Mouse (Mus musculus) limb, embryonic 13.5 days (tissue): ENCODE data around the gene Troap. TPM values are rescaled to one million over a fixed set of nuclear protein-coding genes. Genes with fewer than 3 reads are reported as not detected.

ENCODE experiments used
- ATAC-seq: fragments of 200-750 bp; cut with Nextera tagmentation; 2 replicates; pipeline ENCODE4 v1.8.0; 2017; ENCODE audit warnings: low read depth, moderate number of reproducible peaks, moderate TSS enrichment; ENCODE audit not compliant: low FRiP score
- H3K27ac ChIP-seq: fragments of 300-500 bp; sonication (generic); 2 replicates; pipeline ENCODE4 v1.5.1; 2015; ENCODE audit warnings: inconsistent platforms, mild to moderate bottlenecking, moderate library complexity
- H3K27me3 ChIP-seq: fragments of 300-500 bp; sonication (generic); 2 replicates; pipeline ENCODE4 v1.6.1; 2015; ENCODE audit warnings: mild to moderate bottlenecking, inconsistent platforms
- H3K36me3 ChIP-seq: fragments of 300-500 bp; sonication (generic); 2 replicates; pipeline ENCODE4 v1.6.1; 2015; ENCODE audit warnings: inconsistent platforms, mild to moderate bottlenecking, moderate library complexity
- H3K4me1 ChIP-seq: fragments of 300-500 bp; sonication (generic); 2 replicates; pipeline ENCODE4 v1.6.1; 2015; ENCODE audit warnings: inconsistent platforms
- H3K4me2 ChIP-seq: fragments of 300-500 bp; sonication (generic); replicated peaks from 2 replicates; pipeline ENCODE4 v1.6.1; 2015; ENCODE audit warnings: inconsistent platforms, mild to moderate bottlenecking, moderate library complexity
- H3K4me3 ChIP-seq: fragments of 300-500 bp; sonication (generic); 2 replicates; pipeline ENCODE4 v1.5.1; 2015; ENCODE audit warnings: moderate library complexity, mild to moderate bottlenecking, inconsistent platforms
- H3K9ac ChIP-seq: fragments of 300-500 bp; sonication (generic); 2 replicates; pipeline ENCODE4 v1.6.1; 2015; ENCODE audit warnings: mild to moderate bottlenecking, inconsistent platforms
- H3K9me3 ChIP-seq: fragments of 300-500 bp; sonication (generic); 2 replicates; pipeline ENCODE4 v1.6.1; 2016; ENCODE audit warnings: inconsistent platforms
- WGBS: fragments of 180-500 bp; shearing (Covaris S2); methylation state at CpG from one replicate; pipeline ENCODE4 v1.1.7; 2015; 5-methylcytosine and 5-hydroxymethylcytosine counted together
- polyA plus RNA-seq: library from polyadenylated mRNA; unstranded; fragments of >200 nt; fragmentation: Nextera tagmentation; extraction: Ambion mirVana; gene quantifications from 2 replicates; pipeline ENCODE4 v1.2.1, GENCODE M21; 2015

The Troap gene
- polyA plus RNA-seq, 1 experiment from 2014 or later = 37.5 TPM

DNA sequence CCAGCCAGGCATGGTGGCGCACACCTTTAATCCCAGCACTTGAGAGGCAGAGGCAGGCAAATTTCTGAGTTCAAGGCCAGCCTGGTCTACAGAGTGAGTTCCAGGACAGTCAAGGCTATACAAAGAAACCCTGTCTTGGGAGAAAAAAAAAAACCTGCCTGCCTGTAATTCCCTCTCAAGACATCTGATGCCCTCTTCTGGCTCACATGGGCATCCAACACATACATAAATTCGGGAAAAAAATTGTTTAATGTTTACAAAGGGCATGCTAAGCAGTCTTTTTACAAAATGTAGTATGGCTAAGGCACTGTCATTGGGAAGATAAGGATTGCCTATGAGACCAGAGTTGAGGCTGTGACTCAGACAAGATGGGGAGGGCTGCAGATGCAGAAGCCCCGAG lies 5.4 kb downstream of the Troap start:
- Histone ChIP-seq H3K27me3 (peaks cover 26% of the 10 kb centered on the region), H3K9ac (no peak overlapping the region), H3K4me3 (no peak overlapping the region), H3K4me1 (peaks cover 20% of the 10 kb centered on the region), H3K27ac (no peak overlapping the region), H3K36me3 (peaks cover 63% of the 10 kb centered on the region), H3K9me3 (no peaks in the 10 kb centered on the region), H3K4me2 (no peak overlapping the region)
- WGBS = 89% methylated on average over 3 of the region's 3 CpGs
- ATAC-seq = no peak

DNA sequence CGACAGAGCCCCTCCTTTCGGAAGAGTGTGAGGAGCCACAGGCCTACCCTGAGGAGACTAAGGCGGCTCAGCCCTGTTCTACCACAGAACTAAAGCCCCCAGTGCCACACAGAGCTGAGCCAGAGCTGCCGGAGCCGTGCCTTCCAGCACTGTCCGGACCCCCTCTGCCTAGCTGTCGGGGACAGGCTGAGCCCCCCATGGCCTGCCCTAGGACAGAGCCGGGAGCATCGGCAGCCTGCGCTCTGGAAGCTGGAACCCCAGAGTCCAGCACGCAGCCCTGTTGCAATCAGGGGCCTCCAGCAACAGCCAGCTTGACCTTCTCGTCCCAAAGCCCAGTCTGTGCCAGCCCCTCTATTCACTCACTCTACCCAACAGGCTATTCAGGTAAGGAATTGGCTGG lies 7.9 kb downstream of the Troap start:
- no peak for ATAC-seq
- Histone ChIP-seq H3K4me3 (no peak overlapping the region), H3K36me3 (peaks cover 54% of the 10 kb centered on the region), H3K27me3 (peaks cover 51% of the 10 kb centered on the region), H3K4me1 (peaks cover 6% of the 10 kb centered on the region; the same call in 1 of the 2 replicates), H3K9ac (no peak overlapping the region), H3K4me2 (no peak overlapping the region), H3K27ac (no peak overlapping the region), H3K9me3 (no peaks in the 10 kb centered on the region)
- 94% methylated on average over 12 of the region's 12 CpGs for WGBS

DNA sequence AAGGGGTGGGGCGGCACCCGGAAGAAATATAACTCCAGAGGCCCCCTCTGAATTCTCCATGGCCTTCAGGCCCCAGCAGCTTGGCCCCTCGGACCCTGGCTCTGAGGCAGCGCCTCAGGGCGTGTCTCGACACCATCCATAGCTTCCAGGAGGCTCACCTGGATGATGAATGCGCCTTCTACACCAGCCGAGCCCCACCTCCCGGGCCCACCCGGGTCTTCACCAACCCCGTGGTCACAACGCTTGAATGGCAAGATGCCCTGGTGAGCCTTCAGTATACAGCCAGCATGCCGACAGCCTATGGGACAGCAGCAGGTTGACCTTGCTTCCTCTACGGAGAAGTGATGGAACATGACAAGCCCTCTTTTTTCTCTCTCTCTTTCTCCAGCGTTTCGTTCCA lies 8.5 kb downstream of the Troap start:
- WGBS = 86% methylated on average over 16 of the region's 16 CpGs

DNA sequence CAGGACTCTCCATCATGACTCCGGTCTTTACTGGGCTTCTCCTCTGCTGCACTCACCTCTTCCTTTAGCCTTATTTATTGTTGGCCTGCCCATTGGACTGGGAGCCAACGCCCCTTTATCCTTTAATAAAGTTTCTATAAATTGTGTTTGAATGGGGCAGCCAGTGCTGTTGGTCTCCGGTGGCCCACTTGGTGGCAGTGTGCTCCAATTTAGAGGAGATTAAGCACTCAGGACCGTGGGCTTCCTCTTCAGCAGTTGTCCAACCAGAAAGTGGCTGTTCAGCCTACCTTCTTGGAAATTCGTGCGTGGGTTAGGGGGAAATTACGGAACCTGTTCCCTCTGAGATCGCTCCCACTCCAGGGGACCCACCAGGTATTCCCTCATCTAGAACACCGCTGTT lies 8.9 kb downstream of the Troap start:
- Histone ChIP-seq H3K4me3 (no peak overlapping the region), H3K9ac (no peak overlapping the region), H3K27ac (no peak overlapping the region), H3K4me2 (no peak overlapping the region), H3K27me3 (peaks cover 61% of the 10 kb centered on the region), H3K9me3 (no peaks in the 10 kb centered on the region; the same call in 1 of the 2 replicates), H3K4me1 (peaks cover 13% of the 10 kb centered on the region; the same call in 1 of the 2 replicates), H3K36me3 (peaks cover 47% of the 10 kb centered on the region)
- ATAC-seq = no peak
- 67% methylated on average over 9 of the region's 9 CpGs for WGBS

More for the DNA sequence above, 8.5 kb downstream of the Troap start:
- H3K36me3 ChIP-seq = peaks cover 51% of the 10 kb centered on the region
- no peak overlapping the region for H3K4me2 ChIP-seq
- H3K27me3 ChIP-seq = peaks cover 56% of the 10 kb centered on the region
- peaks cover 8% of the 10 kb centered on the region; the same call in 1 of the 2 replicates for H3K4me1 ChIP-seq
- H3K9ac ChIP-seq = no peak overlapping the region
- no peak overlapping the region for H3K27ac ChIP-seq
- no peaks in the 10 kb centered on the region; the same call in 1 of the 2 replicates for H3K9me3 ChIP-seq
- H3K4me3 ChIP-seq = no peak overlapping the region
- no peak for ATAC-seq

DNA sequence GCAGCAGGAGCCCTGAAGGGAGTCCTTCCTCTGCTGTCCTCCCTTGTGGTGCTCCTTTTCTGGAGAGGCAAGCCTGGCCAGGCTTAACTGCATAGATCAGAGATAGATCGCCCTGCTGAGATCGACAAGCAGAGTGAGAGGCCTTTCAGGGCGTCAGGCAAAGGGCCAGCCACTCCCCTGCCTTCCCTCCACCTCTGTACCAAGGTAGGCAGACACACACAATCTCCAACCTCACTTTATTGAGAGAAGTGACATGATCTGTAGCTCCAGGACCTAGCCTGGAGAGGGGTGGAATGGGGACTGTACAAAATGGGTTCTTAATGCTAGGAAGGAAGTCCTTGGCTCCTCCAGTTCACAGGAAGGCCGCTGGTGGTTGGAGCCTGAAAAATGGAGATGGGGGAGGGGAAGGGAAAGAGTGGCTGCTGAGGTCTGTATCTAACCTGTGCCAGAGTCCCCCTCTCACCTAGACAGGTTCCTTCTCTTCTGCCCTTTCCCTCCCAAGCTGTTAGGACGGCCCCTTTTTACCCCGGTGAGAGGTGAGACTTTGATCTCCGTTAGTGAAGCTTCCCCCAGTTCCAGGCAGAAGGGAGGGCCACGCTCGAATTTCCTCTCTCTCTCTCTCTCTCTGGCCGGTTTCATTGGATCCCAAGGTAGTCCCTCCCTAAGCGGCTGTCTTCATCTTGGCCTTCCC lies 9.6 kb downstream of the Troap start:
- peaks cover 39% of the 10 kb centered on the region for H3K36me3 ChIP-seq
- ATAC-seq = no peak

DNA sequence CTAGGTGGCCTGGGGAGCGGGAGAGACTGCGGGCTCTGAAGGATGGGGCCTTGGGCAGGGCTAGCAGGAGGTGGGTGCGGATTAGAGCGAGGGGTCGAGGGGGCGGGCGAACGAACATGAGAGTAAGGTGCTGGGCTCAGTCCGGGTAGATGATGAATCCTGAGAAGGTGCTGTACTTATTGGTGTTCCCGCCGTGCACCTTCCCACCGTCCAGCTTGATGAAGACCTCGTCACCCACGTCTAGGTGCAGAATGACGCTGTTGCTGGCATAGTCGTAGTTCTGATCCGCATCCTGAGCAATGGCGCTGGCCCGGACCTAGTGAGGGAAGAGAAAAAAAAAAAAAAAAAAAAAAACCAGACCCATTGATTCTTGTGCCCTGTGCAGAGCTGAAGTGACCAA lies 10.2 kb downstream of the Troap start:
- Histone ChIP-seq H3K4me2 (peak overlapping the region; percentile 9; the same call in 1 of the 2 replicates), H3K9me3 (no peaks in the 10 kb centered on the region; the same call in 1 of the 2 replicates), H3K27me3 (peaks cover 74% of the 10 kb centered on the region), H3K4me3 (no peak overlapping the region), H3K36me3 (peaks cover 39% of the 10 kb centered on the region), H3K27ac (no peak overlapping the region), H3K4me1 (peaks cover 22% of the 10 kb centered on the region; the same call in 1 of the 2 replicates), H3K9ac (no peak overlapping the region)
- no peak for ATAC-seq
- 9% methylated on average over 19 of the region's 19 CpGs for WGBS

More for the DNA sequence above, 9.6 kb downstream of the Troap start:
- Histone ChIP-seq H3K4me3 (no peak overlapping the region), H3K9me3 (no peaks in the 10 kb centered on the region; the same call in 1 of the 2 replicates), H3K9ac (0 out of 2 replicates have a peak overlapping the region, but pooled peaks have one; percentile 4), H3K4me2 (peak overlapping the region; percentile 9; the same call in 1 of the 2 replicates), H3K27me3 (peaks cover 68% of the 10 kb centered on the region), H3K27ac (no peak overlapping the region), H3K4me1 (peaks cover 20% of the 10 kb centered on the region; the same call in 1 of the 2 replicates)
- 8% methylated on average over 11 of the region's 11 CpGs for WGBS

DNA sequence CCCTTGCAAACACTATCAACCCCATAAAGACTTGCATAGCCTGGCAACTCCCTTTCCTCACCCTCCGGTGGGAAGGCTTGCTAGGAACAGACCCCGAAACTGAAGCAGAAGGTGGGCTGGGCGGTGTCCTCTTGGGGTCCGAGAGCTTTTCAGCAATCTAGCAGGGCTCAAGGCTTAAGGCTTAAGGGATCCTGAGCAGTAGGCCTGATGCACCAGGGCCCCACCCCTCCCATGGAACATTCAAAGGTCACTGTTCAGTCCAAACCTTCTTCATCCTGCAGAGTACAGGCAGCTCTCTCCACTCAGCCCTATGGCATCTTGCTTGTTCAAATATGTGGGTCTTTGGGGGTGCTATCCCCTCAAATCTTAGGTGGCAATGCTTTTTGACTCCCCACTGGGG lies 11.6 kb downstream of the Troap start:
- 64% methylated on average over 4 of the region's 4 CpGs for WGBS
- Histone ChIP-seq H3K4me1 (peaks cover 22% of the 10 kb centered on the region; the same call in 1 of the 2 replicates), H3K4me2 (no peak overlapping the region), H3K9me3 (no peaks in the 10 kb centered on the region; the same call in 1 of the 2 replicates), H3K27me3 (peaks cover 88% of the 10 kb centered on the region), H3K36me3 (peaks cover 28% of the 10 kb centered on the region), H3K27ac (no peak overlapping the region), H3K4me3 (no peak overlapping the region), H3K9ac (no peak overlapping the region)
- ATAC-seq = no peak

DNA sequence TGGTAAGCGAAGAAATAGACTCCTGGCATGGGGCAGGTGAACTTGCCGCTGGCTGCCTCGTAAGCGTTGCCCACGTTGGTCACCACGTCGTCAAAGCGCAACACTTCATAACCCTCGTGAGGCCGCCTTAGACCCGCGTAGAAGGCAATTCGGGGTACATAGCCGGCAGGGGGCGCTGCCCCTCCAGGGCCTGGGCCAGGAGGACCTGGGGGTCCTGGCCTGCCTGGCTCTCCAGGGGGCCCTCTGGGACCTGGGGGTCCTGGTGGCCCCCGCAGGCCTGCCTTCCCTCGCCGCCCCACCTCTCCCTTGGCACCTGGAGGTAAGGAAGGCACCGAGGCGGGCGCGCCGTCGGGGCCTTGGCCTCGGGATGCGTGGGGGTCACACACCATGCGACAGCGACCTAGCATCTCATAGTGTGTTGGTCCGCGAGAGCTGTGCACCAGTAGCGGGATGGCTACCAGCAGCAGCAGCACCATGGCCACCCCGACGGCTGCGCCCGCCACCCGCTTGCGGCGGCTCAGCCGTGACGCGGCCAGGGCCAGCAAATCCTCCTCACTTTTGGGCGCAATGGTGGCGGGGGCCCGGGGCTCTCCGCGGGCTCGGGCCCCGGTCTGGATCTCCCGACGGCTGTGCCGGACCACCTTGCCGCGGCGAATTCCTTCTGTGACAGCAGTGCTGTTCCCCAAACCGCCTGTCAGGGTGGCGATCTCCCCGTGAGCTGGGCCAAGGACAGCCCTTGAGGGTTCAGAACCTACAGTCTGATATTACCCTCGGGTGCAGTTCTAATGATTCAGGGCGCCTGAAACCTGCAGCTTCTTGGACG lies 13.1 kb downstream of the Troap start, which contains the start of gene C1ql4:
C1ql4 (minus strand) TSS at position 565 of the 823 bp plus-strand sequence.
- Histone ChIP-seq H3K4me3 (peak within 1 kb of the TSS; percentile 34), H3K9me3 (no peaks in the 10 kb centered on the region; the same call in 1 of the 2 replicates), H3K27me3 (peaks cover 100% of the 10 kb centered on the region), H3K27ac (no peak within 1 kb of the TSS), H3K36me3 (peaks cover 13% of the 10 kb centered on the region), H3K4me2 (peak within 1 kb of the TSS; percentile 58), H3K9ac (peak within 1 kb of the TSS; percentile 39), H3K4me1 (peaks cover 22% of the 10 kb centered on the region; the same call in 1 of the 2 replicates)
- ATAC-seq = no peak
- WGBS = 9% methylated on average over 60 of the region's 60 CpGs

DNA sequence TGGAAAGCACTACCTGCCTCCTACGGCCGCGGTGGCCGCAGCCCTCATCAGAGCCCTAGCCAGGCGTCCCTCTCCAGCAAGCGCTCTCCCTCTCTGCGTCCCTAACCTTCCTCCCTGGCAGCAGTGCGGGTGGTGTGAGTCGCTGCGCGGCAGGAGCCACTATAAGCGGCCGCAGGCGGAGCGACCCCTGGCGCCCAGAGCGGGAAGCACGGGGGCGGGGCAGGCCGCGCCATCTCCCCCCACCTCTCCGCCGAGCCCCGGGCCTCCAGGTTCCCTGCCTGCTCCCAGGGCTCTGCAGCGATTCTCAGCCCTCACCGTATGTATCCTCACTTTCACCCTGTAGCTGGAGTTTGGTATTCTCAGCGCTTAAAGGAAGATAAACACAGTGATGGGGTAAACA lies 13.9 kb downstream of the Troap start:
- Histone ChIP-seq H3K9ac (peak overlapping the region; percentile 39), H3K4me3 (peak overlapping the region; percentile 34), H3K9me3 (no peaks in the 10 kb centered on the region; the same call in 1 of the 2 replicates), H3K27me3 (peaks cover 100% of the 10 kb centered on the region), H3K27ac (no peak overlapping the region), H3K4me2 (peak overlapping the region; percentile 58), H3K4me1 (peaks cover 25% of the 10 kb centered on the region), H3K36me3 (peaks cover 5% of the 10 kb centered on the region)
- peak; percentile 78 for ATAC-seq
- under 1% methylated on average over 27 of the region's 27 CpGs for WGBS

DNA sequence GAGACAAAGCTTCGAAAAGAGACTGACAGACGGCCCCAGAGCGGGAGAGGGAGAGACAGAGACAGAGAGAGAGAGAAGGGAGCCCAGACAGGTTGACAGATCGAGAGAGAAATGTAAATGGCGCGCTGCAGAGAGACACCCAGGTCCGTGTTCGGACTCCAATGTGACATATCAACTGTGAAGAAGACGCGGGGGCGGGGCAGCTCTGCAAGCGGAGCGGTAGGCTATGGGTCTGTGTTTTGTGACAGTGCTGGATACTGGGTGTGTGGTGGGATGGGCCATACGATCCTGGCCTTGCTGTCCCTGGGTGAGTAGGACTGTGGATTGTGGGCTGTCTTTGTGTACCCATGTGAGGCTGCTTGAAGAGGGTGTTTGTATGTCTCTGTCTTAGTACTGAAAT lies 14.7 kb downstream of the Troap start:
- Histone ChIP-seq H3K27me3 (peaks cover 100% of the 10 kb centered on the region), H3K4me1 (peaks cover 31% of the 10 kb centered on the region), H3K27ac (no peak overlapping the region), H3K4me2 (peak overlapping the region; percentile 58; the same call in 1 of the 2 replicates), H3K4me3 (no peak overlapping the region), H3K36me3 (no peaks in the 10 kb centered on the region), H3K9me3 (no peaks in the 10 kb centered on the region; the same call in 1 of the 2 replicates), H3K9ac (no peak overlapping the region)
- no peak for ATAC-seq
- WGBS = 12% methylated on average over 14 of the region's 14 CpGs

DNA sequence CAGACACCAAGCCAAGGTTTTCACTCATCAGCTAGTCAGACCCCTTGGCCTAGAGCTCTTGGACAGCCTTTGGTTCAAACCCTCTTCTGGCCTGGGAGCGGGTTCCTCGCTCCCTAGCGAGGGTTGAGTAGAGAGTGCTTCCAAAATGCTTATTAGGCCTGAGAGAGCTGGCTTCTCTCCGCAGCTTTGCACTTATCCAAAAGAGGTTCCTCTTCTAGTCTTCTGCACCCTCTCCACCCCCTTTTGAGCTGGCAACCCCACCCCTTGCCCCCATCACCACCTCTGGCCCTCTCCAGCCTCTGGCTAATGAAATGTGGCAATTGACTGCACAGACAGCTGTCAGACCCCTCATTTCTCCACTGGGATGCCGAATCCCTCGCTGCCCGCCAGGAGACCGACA lies 18.5 kb downstream of the Troap start, which contains the start of gene Dnajc22:
Dnajc22 (plus strand) TSS at position 301 of the 400 bp plus-strand sequence.
- 22% methylated on average over 8 of the region's 8 CpGs for WGBS
- no peaks in the 10 kb centered on the region for H3K9me3 ChIP-seq
- peak within 1 kb of the TSS; percentile 60 for H3K9ac ChIP-seq
- peak within 1 kb of the TSS; percentile 46 for H3K4me3 ChIP-seq
- no peak within 1 kb of the TSS for H3K27ac ChIP-seq
- H3K27me3 ChIP-seq = peaks cover 98% of the 10 kb centered on the region
- peak within 1 kb of the TSS; percentile 80 for H3K4me2 ChIP-seq
- ATAC-seq = no peak
- H3K4me1 ChIP-seq = peaks cover 48% of the 10 kb centered on the region
- H3K36me3 ChIP-seq = no peaks in the 10 kb centered on the region
